Mouse (Mus musculus) layer of hippocampus, adult 8-10 months (tissue): ENCODE measurements at regions not wholly inside any gene's neighbourhood (a gene's known extent, or its start where the extent isn't known, plus 50 kb on each side); places are given as distances from the start of the nearest gene placed in this dataset.
A peak's percentile ranks its signal among the peaks of the same experiment; 100 is the strongest.

ENCODE experiments used
- DNase-seq, 2 experiments: peaks; one replicate each; pipeline ENCODE4 v3.0.0; 2022; ENCODE audit warnings: low spot score in 2 of 2

DNA sequence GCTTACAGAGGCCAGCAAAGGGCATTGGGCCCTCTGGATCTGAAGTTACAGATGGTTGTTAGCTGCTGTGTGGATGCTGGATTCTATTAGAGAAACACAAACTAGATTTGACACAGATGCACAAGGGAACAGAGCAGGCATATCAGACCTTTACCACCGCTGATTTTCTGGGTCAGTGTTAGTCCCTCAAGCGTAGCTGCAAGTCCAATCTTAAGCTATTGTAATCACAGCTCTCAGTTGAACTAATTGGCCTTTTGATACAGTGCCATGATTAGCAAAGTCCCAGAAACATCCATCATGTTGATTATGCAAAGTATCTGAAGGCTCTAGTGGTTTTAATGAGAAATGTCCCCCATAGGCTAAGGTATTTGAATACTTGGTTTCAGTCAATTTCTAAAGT, 54.2 kb upstream of the Plppr5 start:
- no peak for DNase-seq

DNA sequence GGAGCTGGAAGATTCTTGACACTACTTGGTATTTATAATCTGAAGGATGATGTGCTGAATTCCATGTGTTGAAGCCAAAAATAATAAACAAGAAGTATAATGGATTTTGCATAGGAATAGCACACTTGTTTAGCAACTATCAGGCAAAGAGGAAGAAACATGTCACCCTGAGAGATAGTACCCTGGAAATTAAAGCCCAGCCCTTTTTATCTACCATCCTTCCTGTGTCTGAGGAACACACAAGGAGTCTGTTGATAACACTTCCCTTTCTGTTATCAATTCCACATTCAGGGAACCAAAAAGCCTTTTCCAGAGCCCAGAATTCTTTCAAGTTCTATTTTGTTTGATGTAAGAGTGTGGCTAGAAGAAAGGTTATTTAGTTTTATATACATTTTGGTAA, 66.5 kb upstream of the Plppr5 start:
- DNase-seq: no peak

DNA sequence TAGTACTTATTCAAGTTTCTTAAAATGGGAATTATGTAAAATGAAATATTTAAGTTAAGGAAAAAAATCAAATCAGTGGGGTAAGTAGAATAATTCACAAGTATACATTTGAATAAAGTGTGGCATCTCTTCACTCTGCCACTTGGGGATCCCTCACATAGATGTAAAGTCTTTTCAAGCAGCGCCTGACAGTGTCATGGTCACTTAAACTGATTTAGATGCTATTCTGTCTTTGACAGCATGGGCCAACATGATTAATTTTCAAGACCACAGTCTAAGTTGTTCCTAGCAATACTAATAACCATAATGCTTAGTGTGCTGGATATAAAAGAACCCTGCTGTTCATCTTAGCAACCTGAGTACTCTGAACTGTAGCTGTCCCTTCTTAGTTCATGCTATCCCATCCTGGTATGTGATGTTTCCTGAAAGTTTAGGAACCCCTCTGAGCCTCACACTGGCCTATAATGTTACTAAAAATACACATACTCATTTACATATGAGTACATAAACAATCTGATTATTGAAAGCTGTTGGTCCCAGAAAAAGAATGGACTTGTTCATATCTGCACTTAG, 68.4 kb upstream of the Plppr5 start:
- DNase-seq: no peak

DNA sequence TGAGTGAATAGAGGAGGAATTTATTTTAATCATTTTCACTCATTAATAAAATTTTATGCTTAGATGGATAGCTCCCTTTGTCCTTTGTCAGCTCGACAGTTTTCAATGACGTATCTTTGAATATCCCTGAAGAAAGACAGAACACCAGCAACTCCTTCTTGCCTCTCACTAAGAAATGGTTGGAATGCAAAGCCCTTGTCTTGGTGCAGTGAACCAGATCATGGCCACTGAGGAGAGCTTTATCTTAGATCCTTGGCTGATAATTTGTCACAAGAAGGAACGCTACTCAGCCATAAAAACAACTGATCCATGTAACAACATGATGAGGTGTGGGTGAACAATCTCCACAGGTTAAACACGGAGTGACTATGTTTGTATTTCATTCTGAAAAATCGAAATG, 73.5 kb upstream of the Plppr5 start:
- no peak for DNase-seq

DNA sequence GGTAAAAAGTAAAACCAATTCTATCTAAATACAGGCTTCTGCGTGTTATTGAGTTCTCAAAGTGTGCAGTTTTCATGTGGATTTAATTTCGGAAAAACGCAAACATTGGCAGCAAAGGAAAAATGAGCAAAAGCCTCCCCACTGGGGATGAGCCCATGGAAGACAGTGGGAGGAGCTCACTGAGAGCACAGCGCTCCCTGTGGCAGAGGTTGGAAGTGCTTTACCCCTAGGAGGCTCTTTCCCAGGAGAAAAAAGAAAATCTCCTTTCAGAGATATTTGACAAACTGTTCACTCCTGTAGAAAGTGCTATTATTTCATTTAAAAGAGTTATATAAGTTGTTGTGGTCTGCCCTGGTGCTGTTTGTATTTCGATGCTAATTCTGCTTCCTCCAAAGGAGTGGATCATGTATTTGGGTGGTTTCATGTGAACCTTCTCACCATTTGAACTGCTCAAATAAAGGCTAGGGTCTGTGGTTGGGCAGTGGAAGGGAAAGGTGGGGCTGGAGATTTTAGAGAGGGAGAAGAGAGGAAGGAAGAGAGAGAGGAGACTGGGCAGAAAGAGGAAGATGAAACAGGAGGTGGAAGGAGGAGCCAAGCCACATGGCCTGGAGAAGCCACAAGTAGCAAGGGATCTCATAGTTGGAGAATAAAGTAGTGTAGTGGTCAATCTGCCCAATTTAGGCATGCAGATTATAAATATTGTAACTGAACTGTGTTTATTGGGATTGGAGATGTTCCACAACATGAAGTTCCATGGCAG, 76.3 kb upstream of the Plppr5 start:
- DNase-seq: no peak

DNA sequence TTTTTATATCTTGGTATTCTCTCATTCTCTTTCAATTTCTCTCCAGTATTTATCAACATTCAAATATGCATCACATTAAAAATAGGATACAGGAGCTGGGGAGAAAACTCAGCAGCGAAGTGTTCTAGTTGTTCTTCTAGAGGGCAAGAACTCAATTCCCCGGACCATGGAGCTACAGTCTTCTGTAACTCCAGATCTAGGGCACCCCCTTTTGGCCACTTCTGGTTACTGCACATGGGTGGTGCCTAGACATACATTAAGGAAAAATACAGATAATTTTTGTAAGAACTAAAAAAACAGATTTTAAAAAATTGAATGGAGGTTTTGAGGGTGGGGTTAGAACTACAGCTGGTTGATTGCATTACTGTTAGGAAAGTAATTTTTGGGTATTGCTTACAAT, 80.5 kb upstream of the Plppr5 start:
- peak in 1 of 2 experiments; percentile 38 for DNase-seq

DNA sequence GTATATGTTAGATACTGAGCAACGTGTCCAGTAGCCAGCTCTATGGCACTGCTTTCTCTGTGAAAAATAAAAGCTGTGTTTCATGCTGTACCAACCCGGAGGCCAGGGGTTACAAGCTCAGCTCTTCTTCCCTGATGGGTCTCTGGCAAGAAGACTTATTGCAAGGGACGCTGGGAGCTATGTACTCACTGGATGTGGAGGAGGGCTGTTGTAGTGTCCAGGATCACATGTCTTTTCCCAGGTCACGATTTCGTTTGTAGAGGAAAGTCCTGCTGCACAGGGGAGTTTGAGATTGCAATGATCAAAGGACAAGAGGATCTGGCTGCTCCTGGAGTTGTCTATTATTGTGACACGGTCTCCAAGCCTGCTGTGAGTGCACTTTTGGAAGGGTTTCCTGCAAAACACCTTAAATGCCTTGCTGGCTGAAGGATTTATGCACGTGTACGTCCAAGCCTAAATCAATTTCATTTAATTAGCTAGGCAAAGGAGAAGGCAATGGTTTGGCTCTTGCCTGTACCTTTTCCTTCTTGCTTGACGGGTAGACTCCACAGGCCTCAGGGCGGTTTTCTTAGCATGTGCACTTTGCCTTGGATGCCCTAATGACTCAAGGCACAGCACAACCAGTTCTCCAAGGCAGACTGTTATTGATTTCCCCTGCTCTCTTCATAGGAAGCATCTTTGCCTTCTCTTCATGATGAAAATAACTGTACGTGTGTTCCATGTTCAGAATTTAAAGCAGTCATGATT, 87.2 kb upstream of the Plppr5 start:
- DNase-seq: no peak

DNA sequence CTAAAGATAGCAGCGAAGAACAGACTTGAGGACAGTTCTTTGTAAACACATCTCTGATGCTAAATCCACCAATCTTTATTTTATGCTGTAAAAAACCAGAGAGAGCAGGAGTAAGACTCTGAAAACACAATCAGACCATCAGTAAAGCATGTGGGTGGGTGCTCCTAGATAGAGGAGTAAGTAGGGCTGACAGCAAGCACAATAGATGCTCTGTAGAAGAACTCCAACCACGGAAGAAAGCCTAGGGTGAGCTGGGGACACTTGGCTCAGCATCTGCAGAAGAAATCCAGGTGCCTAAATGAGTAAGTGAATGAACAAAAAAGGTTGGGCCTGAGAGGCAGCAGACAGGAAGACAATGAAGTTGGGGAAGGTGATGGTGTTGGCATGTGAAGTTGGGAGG, 88.3 kb upstream of the Plppr5 start:
- DNase-seq: no peak

DNA sequence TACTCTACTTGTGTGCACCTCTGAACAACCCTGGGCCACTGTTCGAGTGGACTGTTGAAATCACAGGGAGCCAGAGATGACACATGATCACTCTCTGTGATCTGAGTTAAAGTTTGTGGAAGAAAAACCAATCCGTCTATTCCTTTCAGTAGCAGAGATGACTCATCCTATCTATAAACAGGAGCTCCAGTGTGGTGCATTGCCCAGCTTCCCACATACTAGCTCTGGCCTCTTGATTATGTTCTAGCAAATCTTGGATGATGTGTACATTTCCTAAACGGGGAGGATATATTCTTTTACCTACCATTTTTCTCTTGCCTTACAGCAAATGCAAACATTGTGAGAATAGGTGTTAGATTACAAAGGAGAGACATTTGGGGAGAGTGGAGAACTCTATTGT, 94.5 kb upstream of the Plppr5 start:
- no peak for DNase-seq

DNA sequence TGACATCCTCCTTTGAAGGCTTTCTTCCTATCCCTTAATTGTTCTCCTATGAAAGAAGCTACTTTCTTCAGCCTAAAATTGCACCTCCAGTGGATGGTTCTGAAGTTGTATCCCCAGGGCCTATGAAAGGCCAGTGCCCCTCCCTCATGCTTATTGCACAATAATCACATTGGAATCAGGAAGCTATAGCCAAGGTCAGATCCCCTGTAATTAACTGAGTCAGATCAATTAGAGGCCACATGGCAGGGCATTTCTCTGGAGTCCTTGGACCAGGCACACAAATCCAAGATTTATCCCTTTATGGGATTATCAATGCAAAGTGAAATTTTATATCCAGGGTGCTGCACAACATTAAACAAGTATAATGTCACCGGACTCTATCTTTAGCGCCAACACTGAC, 98.8 kb upstream of the Plppr4 start:
- DNase-seq: no peak

DNA sequence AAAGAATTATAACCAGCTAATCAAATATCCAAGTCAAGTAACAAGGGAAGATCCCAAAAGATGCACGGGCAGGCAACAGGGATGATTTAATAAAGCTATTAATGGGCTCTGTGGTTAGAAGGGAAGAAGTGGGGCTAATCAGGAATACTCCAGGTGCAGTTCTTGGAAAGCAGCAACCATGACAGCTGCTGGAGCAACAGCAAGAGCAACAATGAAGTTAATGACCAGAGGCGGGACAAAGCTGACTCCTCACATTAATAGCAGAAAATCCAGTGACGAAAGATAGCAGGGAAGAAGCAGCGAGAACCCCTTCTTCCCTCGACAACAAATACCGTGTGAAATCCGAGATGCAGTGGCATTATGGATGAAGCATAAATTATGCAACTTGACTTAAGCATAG, 89.9 kb upstream of the Plppr4 start:
- no peak for DNase-seq

DNA sequence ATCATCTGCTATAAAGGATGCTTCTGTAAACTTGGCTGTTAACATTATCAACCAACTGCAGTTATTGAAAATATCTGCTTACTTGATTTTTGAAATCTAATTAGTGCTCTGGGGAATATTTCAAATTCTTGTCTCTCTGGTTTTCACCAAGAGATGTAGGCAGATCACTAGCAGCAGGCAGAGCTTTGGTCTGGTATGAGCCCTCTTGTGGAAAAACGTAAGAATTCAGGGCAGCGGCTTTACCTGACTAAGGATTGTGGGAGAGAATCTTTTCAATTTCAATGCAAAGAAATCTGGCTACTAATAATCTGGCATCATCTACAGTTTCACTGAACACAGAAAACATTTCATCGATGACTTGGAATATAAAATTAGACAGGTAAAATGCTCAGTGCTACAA, 81.2 kb upstream of the Plppr4 start:
- no peak for DNase-seq

DNA sequence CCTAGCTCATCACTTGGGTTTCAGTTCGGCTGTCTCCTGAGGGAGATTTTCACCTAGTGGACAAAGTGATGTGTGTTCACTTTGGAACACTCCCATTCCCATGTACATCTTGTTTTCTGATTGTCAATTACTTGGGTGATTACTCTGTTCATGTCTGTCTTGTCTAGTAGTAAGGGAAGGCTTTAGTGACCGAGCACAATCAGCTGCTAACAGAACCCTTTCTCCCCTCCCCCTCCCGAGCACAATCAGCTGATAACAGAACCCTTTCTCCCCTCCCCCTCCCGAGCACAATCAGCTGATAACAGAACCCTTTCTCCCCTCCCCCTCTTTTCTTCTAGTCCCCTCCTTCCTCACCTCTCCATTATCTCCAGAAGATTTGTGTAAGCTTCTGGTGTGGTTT, 79.6 kb upstream of the Plppr4 start:
- no peak for DNase-seq

DNA sequence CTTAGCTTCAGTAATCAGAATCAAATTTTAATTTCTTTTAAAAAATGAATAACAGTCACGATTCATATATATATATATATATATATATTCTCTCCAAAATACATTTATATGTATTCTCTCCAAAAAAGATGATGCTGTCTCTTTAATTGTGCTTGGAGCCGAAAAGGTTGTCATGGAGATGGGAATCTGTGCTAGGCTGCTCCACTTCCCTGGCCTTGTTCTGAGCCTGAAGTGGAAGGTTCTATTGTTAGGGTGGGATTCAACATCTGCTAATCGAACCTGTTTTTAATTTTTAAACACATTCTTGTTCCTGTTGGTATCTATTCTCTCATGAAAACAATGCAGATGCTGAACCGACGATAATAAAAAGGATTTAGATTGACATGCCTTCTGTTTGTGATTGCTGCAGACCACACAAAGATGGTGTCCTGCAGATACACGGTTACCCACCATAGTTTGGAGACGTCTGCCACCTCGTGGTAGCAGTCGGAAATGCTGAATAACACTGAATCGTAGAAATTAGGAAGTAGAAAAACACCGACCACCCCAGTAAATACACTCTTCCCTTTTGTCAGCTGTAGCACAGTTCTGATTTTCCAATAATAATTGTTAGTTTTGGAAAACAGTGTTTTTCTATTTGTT, 77.9 kb upstream of the Plppr4 start:
- DNase-seq: peak; percentile 59 to 89

DNA sequence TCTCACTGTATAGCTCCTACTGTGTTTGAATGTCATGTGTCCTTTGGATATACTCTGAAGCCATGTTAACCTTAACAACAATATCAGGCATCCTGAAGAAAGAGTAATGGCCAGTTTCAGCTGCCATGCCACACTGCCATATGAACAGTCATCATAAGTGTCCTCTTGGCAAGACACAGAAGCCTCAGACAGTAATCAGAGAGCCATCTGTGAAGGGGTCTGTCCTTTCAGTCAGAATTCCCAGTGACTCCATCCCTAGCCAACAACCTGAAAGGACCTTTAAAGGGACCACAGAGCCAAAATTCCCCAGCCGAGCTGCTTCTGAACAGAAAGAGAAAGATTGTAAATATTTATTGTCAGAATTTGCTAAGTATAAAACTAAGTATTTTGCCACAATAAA, 63.9 kb upstream of the Plppr4 start:
- DNase-seq: no peak

DNA sequence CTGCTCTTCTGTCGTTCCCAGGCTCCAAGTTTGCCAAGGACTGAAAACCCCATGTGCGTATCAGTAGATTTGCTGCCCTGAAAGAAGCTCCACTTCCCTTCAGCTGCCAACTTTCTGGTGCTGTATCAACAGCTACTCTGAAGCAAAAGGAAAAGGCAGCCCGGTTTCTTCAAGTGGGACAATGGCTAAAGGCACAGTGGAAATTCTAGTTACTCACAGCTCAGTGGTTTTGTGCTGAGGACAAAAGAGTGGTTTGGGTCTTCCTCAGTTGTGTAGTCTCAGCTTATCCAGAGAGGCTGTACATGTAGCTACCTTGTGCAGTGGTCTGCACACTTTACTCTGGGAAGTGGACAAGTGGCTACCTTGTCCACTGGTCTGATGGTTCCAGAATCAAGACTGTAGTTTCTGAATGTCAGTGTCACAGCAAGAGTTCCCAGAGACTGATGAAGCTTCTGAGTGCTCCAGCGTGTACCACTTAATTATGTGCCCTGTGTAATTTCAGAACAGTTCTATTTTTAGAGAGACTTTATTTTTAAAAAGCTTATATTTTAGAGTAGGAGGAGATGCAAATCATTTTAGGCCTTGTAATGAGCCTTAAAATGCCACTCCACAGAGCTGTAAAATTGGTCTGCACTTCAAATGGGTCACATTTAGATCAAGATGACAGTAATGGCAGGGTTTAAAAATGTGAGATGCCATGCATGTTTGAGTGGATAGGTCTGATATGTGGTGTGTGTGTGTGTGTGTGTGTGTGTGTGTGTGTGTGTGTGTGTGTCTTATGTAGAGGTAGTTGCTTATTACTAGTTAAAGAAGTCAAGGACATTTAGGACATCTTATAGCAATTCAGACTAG, 52.4 kb upstream of the Plppr4 start:
- no peak for DNase-seq
